Mouse (Mus musculus) cerebellum, adult 18-20 months (tissue): Measurements from ENCODE around the gene Gpr33.
A peak's percentile ranks its signal among the peaks of the same experiment; 100 is the strongest.

Source experiments
- DNase-seq, 2 experiments: peaks; one replicate each; pipeline ENCODE4 v3.0.0; 2021

The Gpr33 gene

GRCm38 (mm10) chr12:52027963-52028362 lies at the start of gene Gpr33:
Gene Gpr33, minus strand, starts transcription at chr12:52028063.
- no peak for DNase-seq

GRCm38 (mm10) chr12:52049324-52049723 lies 21.5 kb upstream of the Gpr33 start:
- no peak for DNase-seq

- DNase-seq, result no peak
Measured at GRCm38 (mm10) chr12:52046371-52046770, 18.5 kb upstream of the Gpr33 start.

- peak in 1 of 2 experiments; percentile 8 for DNase-seq
Measured at GRCm38 (mm10) chr12:52042818-52043336, 15.0 kb upstream of the Gpr33 start.

- DNase-seq, result no peak
Measured at GRCm38 (mm10) chr12:52038352-52038751, 10.5 kb upstream of the Gpr33 start.

GRCm38 (mm10) chr12:52034956-52035355 lies 7.1 kb upstream of the Gpr33 start:
- DNase-seq, result no peak

GRCm38 (mm10) chr12:52032276-52032675 lies 4.4 kb upstream of the Gpr33 start:
- DNase-seq, result no peak

- DNase-seq, result no peak
Measured at GRCm38 (mm10) chr12:52014494-52015029, 13.3 kb downstream of the Gpr33 start.

GRCm38 (mm10) chr12:52014044-52014443 lies 13.8 kb downstream of the Gpr33 start:
- DNase-seq, result no peak

- DNase-seq, result no peak
Measured at GRCm38 (mm10) chr12:52013274-52013673, 14.6 kb downstream of the Gpr33 start.

- DNase-seq, result no peak
Measured at GRCm38 (mm10) chr12:52012159-52012558, 15.7 kb downstream of the Gpr33 start.

- peak in 1 of 2 experiments; percentile 10 for DNase-seq
Measured at GRCm38 (mm10) chr12:52010630-52010961, 17.3 kb downstream of the Gpr33 start.

- no peak for DNase-seq
Measured at GRCm38 (mm10) chr12:52009928-52010629, 17.8 kb downstream of the Gpr33 start.

GRCm38 (mm10) chr12:52006633-52006994 lies 21.2 kb downstream of the Gpr33 start:
- no peak for DNase-seq

GRCm38 (mm10) chr12:52005877-52006632 lies 21.8 kb downstream of the Gpr33 start, which contains the start of gene Dtd2:
Gene Dtd2, minus strand, starts transcription at chr12:52006501.
- peak; percentile 86 to 95 for DNase-seq

- DNase-seq, result no peak
Measured at GRCm38 (mm10) chr12:52002746-52003145, 25.1 kb downstream of the Gpr33 start.

GRCm38 (mm10) chr12:52001544-52001943 lies 26.3 kb downstream of the Gpr33 start:
- DNase-seq, result peak; percentile 66 to 78

GRCm38 (mm10) chr12:51998366-51998932 lies 29.4 kb downstream of the Gpr33 start:
- DNase-seq, result no peak

GRCm38 (mm10) chr12:51995738-51996536 lies 31.9 kb downstream of the Gpr33 start:
- no peak for DNase-seq

- DNase-seq, result no peak
Measured at GRCm38 (mm10) chr12:51990629-51991028, 37.2 kb downstream of the Gpr33 start.

- no peak for DNase-seq
Measured at GRCm38 (mm10) chr12:51988536-51988935, 39.3 kb downstream of the Gpr33 start.

- DNase-seq, result peak; percentile 29 to 42
Measured at GRCm38 (mm10) chr12:51985826-51986225, 42.0 kb downstream of the Gpr33 start.
